Mouse (Mus musculus) erythroblast, adult 5-6 weeks (primary cell): Measurements from ENCODE around the gene Slc26a3. TPM values are rescaled to one million over a fixed set of nuclear protein-coding genes. Genes with fewer than 3 reads are reported as not detected.
"Not testable (repeated sequence)": the region's sequence is repeated elsewhere in the genome, so short reads cannot be mapped to it uniquely, and the experiment has no call there.

ENCODE experiments used
- ATAC-seq: replicated peaks from 2 replicates; pipeline ENCODE4 v1.8.0; 2016; ENCODE audit warnings: moderate number of reproducible peaks, mild to moderate bottlenecking, moderate TSS enrichment, inconsistent platforms; ENCODE audit not compliant: poor library complexity, low FRiP score, severe bottlenecking
- total RNA-seq, 2 experiments: library from RNA; stranded (forward) in 1 of 2; stranded (reverse) in 1 of 2; fragments of 150-400 nt in 1 of 2; fragments of 200-764, 138-1000 nt in 1 of 2; gene quantifications; 2 replicates each; pipeline versions ENCODE4 v1.2.3 to v1.2.4; 2015 to 2017; ENCODE audit warnings: low replicate concordance in 2 of 2

The Slc26a3 gene
- total RNA-seq, 2 experiments from 2014 or later: 0.34 TPM; not detected in 1

DNA sequence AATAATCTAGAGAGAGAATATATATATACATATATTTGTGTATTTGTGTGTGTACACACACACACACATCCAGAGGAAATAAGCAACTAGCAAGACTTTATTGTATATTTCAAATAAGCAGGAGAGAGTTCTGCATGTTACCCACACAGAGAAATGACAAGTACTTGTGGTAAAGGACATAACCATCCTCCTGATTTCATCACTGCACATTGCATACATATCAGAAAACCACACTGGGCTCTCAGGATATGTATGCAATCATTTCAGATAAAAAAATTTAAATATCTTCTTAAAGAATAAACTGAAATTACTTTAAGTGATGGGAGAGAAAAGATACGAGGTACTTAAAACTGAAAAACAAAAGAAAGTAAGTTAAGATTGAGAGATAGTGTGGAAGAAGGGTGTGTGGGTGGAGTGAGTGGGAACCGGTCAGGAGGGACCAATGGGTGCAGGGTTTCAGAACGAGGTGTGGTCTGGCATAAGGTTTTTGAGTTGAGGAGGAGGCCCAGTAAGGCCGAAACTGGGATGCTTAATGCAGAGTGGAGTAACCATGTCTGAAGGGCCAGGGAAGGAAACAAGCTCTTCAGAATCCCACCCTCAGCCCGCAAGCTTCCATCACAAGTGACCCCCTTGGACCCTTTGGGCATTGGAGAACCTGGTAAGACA is 14.0 kb downstream of the Slc26a3 start:
- no peak for ATAC-seq

DNA sequence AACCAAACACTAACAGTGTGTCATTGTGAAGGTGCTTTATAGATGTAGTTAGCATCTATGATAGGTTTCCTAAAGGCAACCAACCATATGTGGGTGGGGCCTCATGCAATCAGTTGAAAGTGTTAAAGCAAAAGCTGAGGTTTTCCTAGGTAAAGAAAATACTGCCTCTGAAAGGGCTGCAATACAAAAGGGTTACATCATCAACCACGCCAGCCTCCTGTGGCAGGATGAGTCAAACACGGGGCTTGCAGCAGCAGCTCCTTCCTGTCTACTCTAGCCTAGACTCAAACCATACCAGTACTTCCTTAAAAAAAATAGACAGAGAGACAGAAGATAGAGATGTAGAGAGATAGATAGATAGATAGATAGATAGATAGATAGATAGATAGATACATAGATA is 25.3 kb downstream of the Slc26a3 start:
- no peak for ATAC-seq

DNA sequence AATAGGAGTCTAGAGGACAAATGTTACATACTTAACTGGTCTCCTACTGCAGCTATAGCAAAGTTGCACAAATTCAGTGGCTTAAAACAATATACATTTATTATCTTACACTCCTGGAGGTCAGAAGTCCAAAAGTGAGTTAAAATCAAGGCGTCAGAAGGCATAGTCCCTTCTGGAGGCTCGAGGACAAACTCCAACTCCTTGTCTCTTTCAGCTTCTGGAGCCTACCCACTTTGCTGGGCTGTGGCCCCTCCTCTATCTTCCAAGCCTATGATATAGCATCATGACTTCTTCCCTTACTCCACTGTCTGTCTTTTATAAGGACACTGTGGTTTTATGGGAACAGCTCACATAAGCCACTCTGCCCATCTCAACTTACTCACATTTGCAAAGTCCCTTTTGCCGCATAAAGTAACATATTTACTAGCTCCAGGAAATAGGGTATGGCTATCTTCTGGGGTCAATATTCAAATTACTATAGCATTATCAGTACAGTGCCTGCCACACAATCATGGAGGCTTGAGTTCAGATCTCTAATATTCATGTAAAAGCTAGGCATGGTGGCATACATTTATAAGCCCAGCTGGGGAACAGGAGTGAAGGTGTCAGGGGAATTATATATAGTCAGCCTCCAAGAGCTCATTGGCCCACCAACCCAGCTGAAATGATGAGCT is 31.4 kb downstream of the Slc26a3 start:
- ATAC-seq: no peak

DNA sequence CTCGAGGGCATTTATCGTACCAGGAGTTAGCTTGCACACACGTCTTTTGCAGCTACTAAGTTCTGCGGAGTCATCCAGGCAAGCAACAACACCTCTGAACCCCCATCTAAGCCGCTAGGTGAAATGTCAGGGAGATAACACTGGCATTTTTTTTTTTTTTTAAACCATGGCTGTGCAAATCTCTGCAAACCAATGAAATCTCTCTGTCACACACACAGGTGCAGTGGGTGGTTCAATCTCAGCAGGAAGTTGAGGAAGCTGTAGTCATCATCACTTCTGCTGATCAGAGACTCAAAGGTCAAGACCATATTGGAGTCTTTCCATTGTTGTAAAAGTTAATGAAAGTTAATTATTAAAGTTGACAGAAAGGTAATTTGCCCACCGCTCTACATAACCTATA is 47.1 kb downstream of the Slc26a3 start:
- no peak for ATAC-seq

DNA sequence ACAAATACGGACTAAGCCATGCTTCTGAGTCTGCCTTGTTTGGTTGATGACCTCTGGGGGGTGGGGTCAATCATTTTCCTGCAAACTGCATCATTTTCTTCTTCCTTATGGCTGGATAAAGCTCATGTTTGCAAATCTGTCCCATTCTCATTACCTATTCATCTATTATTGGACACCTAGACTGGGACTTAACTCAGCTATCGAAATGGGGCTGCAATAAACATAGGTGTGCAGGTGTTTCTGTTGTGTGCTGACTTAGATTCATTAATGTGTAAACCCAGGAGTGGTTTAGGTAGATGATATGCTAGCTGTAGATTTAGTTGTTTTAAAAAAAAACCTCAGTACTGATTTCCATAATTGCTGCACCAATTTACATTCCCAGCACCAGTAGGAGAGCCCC is 48.9 kb downstream of the Slc26a3 start:
- ATAC-seq: no peak

DNA sequence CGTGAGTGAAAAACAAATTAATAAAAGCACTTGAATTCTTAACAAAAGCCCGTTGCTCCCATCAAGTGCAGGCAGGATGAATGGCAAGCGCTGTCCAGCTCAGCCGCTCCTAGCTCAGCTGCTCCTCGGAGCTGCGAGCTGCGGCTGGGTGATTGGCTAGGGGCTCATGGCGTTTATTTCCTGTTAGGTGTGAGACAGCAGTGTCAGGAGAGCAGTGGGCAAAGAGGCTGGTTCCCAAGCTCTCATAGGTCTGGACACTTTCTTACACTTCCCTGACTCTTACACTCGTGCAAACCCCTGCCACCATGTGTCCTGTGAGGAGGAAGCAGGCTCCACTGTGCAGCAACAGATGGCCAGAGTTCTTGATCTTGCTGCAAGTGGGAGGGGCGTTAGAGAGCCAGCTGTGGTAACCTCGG is 53.5 kb downstream of the Slc26a3 start:
- ATAC-seq: no peak

DNA sequence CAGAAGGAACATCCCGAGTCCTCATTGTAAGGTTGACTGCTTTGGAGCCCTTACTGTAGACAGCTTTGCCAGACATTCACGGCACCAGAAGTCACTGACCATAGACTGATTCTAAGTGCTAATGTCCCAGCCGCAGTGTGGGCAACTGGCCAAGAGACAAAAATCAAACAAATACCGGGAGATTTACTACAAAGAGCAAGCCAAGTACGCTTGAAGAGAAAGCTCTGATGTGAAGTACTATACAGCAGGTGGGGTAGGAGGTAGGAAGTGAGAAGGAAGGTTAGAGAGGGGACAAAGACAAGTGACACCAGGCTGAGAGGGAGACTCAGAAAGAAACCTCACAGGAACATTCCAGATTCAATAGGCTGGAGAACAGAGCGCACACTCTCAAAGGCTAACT is 54.2 kb downstream of the Slc26a3 start:
- no peak for ATAC-seq

DNA sequence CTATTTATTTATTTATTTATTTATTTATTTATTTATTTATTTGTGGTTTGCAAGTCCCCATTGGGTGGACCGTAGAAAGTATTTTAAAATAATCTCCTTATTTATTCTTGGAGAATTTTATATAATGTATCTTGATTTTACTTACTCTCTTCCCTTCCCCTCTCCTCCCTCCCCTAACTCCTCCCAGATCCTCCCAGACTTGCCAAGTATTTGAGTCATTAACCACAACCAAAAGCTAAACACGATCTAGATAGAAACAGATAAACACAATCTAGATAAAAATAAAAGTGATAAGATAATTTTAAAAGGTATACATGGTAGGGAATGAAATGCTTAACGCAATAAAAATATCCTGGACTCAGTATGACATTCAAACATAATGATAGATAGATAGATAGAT is 58.7 kb downstream of the Slc26a3 start:
- ATAC-seq: no peak

DNA sequence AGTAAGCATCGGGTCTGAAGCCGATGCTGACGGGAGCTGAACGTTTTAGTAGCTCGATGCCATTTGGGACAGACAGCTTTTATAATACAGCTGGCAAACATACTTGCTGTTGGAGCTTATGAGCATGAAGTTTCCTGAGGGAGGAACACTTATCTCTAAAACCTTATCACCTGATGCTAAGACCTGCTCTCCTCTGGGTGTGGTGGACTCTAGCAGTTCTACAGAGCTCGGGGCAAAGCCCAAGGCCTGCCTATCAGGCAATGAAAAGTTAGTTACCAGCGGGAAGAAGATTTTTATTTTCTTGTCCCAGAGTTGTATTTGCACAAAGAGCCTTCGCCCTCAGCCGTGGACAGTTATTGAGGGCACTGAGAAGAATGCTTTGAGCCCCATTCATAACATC is 65.6 kb downstream of the Slc26a3 start:
- ATAC-seq: no peak

DNA sequence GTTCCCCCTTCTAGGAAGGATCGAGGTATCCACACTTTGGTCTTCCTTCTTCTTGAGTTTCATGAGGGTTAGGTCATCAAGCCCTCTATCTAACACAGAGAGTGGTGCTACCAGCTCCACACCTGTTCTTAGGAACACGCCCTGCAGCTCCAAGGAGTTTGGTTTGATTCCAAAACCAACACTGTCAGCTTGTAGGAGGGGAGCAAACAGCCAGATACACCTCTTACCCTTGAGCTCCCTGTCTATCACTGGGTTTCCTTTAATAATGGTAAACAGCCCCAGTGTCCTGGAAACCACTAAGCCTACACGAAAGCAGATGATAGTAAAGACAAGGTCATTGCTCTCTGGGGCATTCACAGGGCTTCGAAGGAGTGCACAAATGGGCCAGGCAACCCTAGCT is 67.8 kb downstream of the Slc26a3 start:
- no peak for ATAC-seq

DNA sequence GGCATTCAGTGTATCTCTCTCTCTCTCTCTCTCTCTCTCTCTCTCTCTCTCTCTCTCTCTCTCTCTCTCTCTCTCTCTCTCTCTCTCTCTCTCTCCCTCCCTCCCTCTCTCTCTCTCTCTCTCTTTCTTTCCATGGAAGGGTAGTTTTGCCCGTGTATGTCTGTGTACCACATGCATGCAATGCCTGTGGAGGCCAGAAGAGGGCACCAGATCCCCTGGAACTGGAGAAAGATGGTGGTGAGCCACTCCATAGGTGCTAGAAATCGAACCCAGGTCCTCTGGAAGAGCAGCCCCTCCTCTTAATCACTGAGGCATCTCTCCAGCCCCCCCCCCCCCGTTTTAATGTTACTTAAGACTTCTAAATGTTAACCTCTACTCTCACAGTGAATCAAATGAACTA is 69.6 kb downstream of the Slc26a3 start:
- ATAC-seq: not testable (repeated sequence)

DNA sequence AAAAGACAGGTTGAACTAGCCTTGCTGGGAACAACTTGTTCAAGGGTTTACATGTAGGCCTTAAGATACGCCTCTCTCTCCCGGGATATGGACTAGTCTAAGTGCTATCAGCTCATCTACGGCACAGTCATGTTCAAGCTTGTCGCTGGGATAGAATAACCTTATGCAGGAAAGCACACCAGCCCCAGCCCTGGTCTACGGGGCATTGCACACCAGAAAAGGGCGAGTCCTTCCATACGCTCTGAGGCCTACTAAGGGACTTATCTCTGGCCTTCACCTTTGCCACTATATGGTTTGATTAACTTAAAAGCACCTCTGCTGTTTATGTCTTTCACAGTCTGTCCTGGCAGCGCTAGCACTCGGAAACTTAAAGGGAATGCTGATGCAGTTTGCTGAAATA is 70.7 kb downstream of the Slc26a3 start:
- no peak for ATAC-seq

DNA sequence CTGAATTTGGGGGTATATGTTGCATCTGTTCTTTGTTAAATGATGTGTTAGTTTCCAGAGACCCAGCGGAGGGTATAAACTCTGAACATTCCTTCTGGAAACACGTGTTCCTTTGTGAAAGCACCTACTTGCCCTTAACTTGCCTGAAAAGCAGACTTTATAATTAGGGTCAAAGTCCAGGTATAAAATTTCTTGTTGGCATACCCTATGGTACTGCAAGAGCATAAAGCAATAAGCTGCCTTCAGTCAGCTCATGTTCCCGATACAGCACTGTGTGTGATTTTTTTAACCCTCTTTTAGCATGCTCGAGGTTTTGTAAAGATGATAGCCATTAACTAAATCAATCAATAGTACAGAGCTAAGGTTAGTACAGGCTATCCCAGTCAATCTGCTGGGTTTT is 71.9 kb downstream of the Slc26a3 start:
- no peak for ATAC-seq

DNA sequence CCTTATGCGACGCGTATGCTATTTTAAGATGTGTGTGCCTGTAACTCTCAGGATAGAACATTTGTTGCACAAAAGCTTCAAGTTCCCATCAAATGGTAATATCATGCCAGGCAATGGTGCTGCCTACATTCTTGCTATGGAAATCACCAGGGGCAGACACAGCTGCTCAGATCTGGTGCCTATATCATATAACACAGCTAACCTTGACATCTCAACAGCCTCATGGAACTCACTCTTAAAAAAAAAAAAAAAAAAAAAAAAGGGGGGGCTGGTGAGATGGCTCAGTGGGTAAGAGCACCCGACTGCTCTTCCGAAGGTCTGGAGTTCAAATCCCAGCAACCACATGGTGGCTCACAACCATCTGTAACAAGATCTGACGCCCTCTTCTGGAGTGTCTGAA is 87.5 kb downstream of the Slc26a3 start:
- ATAC-seq: not testable (repeated sequence)

DNA sequence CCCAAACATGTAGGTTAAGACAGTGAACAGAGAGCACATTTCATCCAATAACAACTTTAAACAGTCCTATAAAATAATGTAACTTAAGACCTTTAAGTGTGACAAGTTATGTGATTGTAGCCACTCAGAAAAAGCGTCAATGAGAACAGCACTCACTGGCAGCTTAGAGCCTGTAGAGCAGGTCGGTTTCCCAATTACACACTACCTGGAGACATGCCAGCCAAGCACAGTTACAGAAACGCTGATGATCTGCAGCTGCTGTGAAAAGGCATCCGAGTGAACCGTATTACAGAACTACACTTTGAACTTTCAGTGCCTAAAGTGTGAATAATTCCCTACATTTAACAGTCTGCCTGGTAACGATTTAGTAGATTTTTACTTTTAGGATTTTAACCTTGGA is 95.8 kb downstream of the Slc26a3 start:
- ATAC-seq: no peak

DNA sequence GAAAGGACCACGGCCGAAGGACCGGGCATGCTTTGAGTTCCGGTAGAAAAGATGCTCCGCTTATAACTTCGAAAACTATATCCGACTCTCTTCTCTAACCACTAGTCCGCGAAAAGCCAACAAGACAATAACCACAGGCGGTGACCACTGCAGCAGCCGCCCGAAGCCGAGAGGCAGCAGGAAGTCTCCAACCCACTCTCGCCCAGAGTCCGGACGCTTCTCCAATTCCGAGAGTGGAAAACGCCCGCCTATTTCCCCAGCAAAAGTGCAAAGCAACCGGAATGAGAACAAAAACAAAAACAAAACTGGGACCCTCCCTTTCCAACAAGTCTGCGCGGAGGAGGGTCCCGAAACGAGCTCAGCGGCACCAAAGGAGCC is 108.3 kb downstream of the Slc26a3 start:
- peak; percentile 33; the same call in 1 of the 2 replicates for ATAC-seq

DNA sequence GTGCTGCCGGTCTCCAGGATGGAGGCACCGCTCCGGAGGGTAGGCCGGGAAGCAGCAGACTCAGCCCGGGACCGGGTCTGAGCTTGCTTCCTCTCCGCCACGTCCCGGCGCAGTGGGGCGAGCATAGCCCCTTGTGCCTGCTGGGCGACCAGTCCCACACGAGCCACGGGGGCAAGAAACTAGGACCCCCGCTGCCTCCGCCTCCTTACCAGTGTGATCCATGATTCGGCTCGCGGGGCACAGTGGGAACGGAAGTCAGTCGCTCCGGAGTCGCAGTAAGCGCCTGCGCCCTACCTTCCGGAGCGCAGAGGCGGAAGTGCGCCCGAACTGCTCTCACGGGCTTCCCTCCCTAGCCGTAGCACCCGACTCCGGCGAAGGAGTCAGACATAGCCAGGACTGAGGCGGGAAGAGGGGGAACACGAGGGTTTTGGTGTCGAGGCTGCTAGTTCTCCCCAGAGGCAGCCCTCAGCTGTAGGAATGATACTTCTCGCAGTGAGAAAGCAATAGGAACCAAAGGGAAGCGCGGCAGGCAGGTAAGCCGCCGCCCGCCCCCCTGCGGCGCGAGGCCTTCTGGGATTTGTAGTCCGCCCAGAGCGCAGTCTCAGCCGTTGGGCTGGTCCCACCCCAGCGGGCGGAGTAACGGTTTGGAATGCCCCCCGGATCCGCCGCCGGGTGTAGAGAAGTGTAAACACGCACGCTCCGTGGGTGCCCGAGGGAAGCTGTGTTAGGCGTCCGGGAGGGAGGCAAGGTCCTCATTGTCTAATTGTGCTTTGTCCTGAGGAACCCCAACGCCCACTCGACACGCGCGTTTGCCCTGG is 108.9 kb downstream of the Slc26a3 start, which contains the start of gene Cbll1:
Cbll1 (minus strand) TSS at position 303 of the 818 bp plus-strand sequence.
- peak; percentile 96 for ATAC-seq

DNA sequence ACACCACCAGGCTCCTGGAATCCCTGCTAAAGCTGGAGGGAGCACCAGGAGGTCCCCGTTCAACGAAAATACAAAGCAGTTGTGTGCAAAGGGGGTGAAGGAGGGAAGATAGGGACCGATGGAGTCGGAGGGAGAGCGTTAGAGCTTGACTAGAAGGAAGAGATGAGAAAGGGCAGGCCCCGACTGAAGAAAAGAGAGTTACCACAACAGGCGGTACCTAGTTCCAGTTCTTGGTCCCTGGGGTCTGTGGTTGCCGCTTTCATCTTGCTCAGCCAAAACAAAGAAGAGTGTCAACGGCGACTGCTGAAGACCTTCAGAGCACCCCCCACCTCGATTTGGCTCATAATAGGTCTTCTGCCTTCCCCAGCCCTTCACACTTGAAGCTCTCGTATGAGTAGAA is 109.5 kb downstream of the Slc26a3 start:
- ATAC-seq: no peak

DNA sequence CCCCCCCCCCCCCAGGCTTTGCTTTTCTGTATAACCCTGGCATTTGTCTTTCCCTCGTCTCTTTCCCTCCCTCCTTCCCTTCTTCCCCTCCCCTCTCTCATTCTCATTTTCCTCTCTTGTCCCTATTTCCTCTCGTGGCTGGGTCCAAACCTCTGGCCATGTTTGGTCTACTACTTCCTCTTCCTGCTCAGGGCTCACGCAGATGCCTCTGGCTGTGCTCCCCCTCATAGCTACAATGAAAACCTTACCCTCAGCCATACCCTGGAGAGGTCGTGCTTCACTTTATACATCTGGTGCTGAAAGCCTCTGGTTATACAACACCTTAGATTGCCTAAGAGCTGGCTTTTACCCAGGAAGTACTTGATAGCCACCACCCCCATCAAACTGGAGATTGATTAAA is 110.6 kb downstream of the Slc26a3 start:
- ATAC-seq: no peak

DNA sequence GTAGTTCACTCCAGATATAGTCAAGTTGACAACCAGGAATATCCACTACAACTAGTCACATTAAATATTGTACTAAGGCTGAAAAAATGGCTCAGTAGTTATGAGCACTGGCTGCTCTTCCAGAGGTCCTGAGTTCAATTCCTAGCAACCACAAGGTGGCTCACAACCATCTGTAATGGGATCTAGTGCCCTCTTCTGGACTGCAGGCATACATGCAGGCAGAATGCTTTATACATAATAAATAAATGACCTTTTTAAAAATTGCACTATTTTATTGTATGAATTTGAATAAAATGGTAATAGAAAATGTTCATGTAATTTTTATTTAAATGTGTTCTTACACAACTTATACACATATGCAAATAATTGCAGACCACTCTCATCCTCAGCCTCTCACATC is 112.5 kb downstream of the Slc26a3 start:
- no peak for ATAC-seq
